Mouse (Mus musculus) frontal cortex, postnatal 14 days (tissue): ENCODE measurements at regions not wholly inside any gene's neighbourhood (a gene's known extent, or its start where the extent isn't known, plus 50 kb on each side); places are given as distances from the start of the nearest gene placed in this dataset.

Source experiments
- DNase-seq, 2 experiments: peaks; one replicate each; pipeline ENCODE4 v3.0.0; 2022; ENCODE audit warnings: low spot score in 2 of 2

- no peak for DNase-seq
These were observed 107.9 kb downstream of the Oma1 start for GRCm38 (mm10) chr4:103421541-103421951.

GRCm38 (mm10) chr4:103441383-103441782 lies 127.8 kb downstream of the Oma1 start:
- DNase-seq: no peak

GRCm38 (mm10) chr4:103441955-103442354 lies 128.3 kb downstream of the Oma1 start:
- DNase-seq: no peak

- no peak for DNase-seq
These were observed 135.7 kb downstream of the Oma1 start for GRCm38 (mm10) chr4:103449276-103449675.

GRCm38 (mm10) chr4:103450121-103450520 lies 136.5 kb downstream of the Oma1 start:
- DNase-seq: no peak

- DNase-seq: no peak
These were observed 141.8 kb downstream of the Oma1 start for GRCm38 (mm10) chr4:103455458-103455857.

GRCm38 (mm10) chr4:103466019-103466589 lies 152.5 kb downstream of the Oma1 start:
- no peak for DNase-seq

- DNase-seq: no peak
These were observed 143.6 kb upstream of the Dab1 start for GRCm38 (mm10) chr4:103475596-103475995.

GRCm38 (mm10) chr4:103486140-103486965 lies 132.8 kb upstream of the Dab1 start:
- DNase-seq: no peak

GRCm38 (mm10) chr4:103508435-103508834 lies 110.7 kb upstream of the Dab1 start:
- peak; percentile 10 to 12 for DNase-seq

GRCm38 (mm10) chr4:103512901-103513300 lies 106.3 kb upstream of the Dab1 start:
- DNase-seq: no peak

GRCm38 (mm10) chr4:103521870-103522609 lies 97.1 kb upstream of the Dab1 start:
- no peak for DNase-seq

GRCm38 (mm10) chr4:103536534-103537265 lies 82.5 kb upstream of the Dab1 start:
- no peak for DNase-seq

- DNase-seq: no peak
These were observed 78.2 kb upstream of the Dab1 start for GRCm38 (mm10) chr4:103540960-103541359.

GRCm38 (mm10) chr4:103547297-103547696 lies 71.9 kb upstream of the Dab1 start:
- no peak for DNase-seq

GRCm38 (mm10) chr4:103552476-103552875 lies 66.7 kb upstream of the Dab1 start:
- DNase-seq: no peak

GRCm38 (mm10) chr4:103553188-103553587 lies 66.0 kb upstream of the Dab1 start:
- DNase-seq: no peak

- DNase-seq: no peak
These were observed 64.6 kb upstream of the Dab1 start for GRCm38 (mm10) chr4:103554597-103554996.
